Mouse (Mus musculus) bone marrow macrophage, adult 2 months (primary cell): ENCODE measurements around the gene Zfp626. TPM values are rescaled to one million over a fixed set of nuclear protein-coding genes. Genes with fewer than 3 reads are reported as not detected.
"Not testable (repeated sequence)": the region's sequence is repeated elsewhere in the genome, so short reads cannot be mapped to it uniquely, and the experiment has no call there.

Experiments
- H3K27ac ChIP-seq: 2 replicates; pipeline ENCODE4 v1.5.1; 2012; ENCODE audit warnings: low read depth, low read length; ENCODE audit not compliant: insufficient read depth
- H3K4me1 ChIP-seq: 2 replicates; pipeline ENCODE4 v1.6.1; 2012; ENCODE audit warnings: low read length; ENCODE audit not compliant: control insufficient read depth, insufficient read depth
- H3K4me3 ChIP-seq: 2 replicates; pipeline ENCODE4 v1.5.1; 2012; ENCODE audit warnings: mild to moderate bottlenecking, low read length, moderate library complexity; ENCODE audit not compliant: insufficient read depth
- CTCF ChIP-seq: IDR thresholded peaks from 2 replicates; pipeline ENCODE4 v1.5.1; 2012; ENCODE audit warnings: low read depth, mild to moderate bottlenecking, low read length, moderate library complexity
- POLR2A ChIP-seq: IDR thresholded peaks from 2 replicates; pipeline ENCODE4 v1.6.1; 2012; ENCODE audit warnings: mild to moderate bottlenecking, low read depth, low read length, borderline replicate concordance
- polyA plus RNA-seq: library from polyadenylated mRNA; stranded (reverse); fragments of >200 nt; gene quantifications from 2 replicates; pipeline ENCODE4 v1.2.4, GENCODE M21; 2012; ENCODE audit not compliant: missing spikeins, insufficient read depth, insufficient read length

Zfp626 gene
- polyA plus RNA-seq: 8.5 and 9.0 TPM in 2 replicates

DNA sequence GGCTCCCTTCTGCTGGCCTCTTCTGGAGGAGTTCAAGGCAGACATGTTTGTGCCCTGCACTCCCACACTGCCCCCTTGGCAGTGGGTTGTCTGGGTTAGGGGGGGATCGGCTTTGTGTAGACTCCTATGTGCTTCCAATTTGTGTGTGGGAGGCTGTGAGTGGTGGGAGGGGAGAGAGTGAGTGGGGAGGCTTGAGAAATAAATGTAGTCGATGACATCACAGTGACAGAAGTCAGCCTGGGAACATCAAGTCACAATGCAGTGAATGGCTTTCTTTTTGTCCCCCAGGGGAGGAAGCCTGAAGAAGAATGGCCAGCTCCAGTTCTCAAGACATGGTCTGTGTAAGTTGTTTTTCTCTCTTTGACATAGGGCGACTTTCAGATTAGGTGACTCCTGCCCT is at the start of gene Zfp626:
Gene Zfp626 (plus strand): TSS at position 301 of the 400 bp plus-strand sequence.
- H3K4me1 ChIP-seq, H3K27ac ChIP-seq, H3K4me3 ChIP-seq: not testable (repeated sequence)

DNA sequence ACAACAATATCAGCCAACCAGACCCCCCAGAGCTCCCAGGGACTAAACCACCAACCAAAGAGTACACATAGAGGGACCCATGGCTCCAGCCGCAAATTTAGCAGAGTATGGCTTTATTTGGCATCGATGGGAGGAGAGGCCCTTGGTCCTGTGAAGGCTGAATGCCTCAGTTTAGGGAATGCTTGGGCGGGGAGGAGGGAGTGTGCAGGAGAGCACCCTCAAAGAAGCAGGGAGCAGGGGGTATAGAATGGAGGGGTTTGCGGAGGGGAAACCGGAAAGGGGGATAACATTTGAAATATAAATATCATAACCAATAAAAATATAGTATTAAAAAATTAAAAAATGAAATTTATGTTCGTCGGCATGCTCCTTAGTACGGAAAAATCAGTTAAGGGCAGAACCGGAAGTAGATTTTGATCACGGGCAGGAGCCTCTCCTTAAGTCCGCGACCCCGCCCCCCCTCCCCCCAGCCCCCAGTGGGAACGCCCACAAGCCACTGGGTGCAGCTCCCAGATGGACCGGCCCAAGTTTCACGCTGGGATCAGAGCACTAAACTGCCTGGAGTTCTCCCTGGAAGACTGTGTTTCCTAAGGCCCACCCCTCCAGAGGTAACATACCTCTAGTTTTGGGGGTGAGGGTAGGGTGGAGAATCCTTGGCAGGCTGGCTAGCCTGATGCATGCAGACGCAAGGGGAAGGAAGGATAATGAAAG is 41.7 kb upstream of the Zfp626 start:
- Histone ChIP-seq H3K4me1 (no peaks in the 10 kb centered on the region), H3K4me3 (no peak overlapping the region), H3K27ac (no peak overlapping the region)
- TF ChIP-seq POLR2A: no peak
- no peak for TF ChIP-seq CTCF

- no peak for TF ChIP-seq CTCF
- TF ChIP-seq POLR2A: no peak
- Histone ChIP-seq H3K4me3 (no peak overlapping the region), H3K4me1 (no peaks in the 10 kb centered on the region), H3K27ac (no peak overlapping the region)
Measured at GRCm38 (mm10) chr7:27789306-27789705, 17.7 kb upstream of the Zfp626 start.

DNA sequence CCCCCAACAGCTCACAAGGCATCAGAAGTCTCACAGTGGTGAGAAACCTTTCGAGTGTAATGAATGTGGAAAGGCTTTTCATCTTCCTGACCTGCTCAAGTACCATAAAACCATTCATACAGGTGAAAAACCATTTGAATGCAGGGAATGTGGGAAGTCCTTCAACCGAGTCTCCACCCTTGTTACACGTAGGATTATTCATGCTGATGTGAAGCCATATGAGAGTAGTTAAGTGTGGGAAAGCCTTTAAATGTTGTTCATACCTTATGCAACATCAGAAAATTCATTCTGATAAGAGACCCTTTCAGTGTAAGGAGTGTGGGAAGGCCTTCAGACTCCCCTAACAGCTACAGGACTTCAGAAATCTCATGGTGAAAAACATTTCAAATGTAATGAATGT is 13.1 kb upstream of the Zfp626 start:
- H3K4me3 ChIP-seq, H3K27ac ChIP-seq, H3K4me1 ChIP-seq: not testable (repeated sequence)

DNA sequence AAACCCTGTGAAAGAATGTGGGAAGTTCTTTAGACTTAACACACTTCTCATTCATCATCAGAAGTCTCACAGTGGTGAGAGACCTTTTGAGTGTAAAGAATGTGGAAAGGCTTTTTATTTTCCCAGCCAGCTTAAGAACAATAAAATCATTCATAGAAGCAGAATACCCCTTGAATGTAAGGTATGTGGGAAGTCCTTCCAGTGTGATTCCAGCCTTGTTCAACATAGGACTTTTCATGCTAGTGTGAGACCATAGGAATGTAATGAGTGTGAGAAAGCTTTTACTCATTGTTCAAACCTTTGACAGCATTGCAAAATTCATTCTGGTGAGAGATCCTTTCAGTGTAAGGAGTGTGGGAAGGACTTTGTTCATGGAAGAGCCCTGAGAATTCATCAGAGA is 12.4 kb upstream of the Zfp626 start:
- TF ChIP-seq POLR2A: no peak
- Histone ChIP-seq H3K4me3 (no peak overlapping the region), H3K4me1 (no peaks in the 10 kb centered on the region), H3K27ac (no peak overlapping the region)

DNA sequence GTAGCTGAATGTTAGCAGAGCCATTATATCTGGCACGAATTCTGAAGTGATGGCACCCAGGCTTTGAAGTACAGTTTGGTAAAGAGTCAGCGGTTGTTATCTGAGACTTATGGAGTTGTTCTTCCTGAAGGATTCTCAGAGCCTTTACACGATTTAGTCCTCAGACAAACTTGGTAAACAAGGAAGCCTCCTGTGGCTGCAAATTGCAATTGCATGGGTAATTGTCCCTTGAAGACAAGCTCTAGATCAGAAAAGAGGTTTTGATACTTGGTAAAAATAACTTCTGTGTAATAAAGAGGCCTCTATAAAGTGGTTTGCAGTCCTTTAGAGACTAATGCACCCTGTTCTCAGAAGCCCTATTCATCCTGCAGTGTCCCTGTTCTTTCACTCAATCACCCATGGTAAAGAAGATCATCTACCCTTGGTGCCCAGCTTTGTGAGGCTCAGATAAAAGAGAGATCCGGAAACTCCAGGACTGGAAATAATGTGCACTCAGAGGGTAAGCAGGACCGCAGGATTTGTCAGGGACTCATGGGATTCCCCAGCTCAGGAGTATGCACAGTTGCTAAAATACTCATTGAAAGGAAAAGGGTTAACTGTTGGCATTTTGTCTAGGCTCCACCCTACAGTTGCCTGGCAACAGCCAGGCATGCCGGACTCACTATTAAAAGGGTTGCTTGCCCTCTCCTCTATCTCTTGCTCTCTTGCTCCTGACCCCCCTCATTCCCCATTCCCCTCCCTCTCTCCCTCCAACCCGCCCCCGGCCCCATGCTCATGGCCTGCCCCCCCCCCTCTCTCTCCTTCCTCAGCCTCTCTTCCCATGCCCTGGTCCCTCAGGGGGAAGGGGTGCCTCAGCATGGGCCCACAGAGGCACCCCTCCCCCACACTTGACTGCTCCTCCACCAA is 8.8 kb upstream of the Zfp626 start:
- Histone ChIP-seq H3K27ac (no peak overlapping the region), H3K4me3 (no peak overlapping the region), H3K4me1 (no peaks in the 10 kb centered on the region)
- TF ChIP-seq POLR2A (no peak), CTCF (no peak)

DNA sequence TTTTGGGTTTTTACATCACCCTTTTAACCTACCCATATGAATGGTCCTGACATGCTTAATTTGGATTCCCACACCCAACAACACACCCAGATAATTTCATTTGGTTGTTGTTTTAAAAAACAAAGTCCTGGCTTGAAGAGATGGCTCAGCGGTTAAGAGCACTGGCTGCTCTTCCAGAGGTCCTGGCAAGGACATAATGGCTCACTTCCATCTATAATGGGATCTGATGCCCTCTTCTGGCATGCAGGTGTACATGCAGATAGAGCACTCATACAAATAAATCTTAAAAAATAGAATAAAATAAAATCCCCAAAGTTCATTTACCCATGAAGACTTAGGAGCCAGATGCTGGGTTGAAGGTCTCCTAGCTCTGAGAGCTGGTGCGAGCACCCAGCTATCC is 5.9 kb upstream of the Zfp626 start:
- H3K27ac ChIP-seq: no peak overlapping the region

DNA sequence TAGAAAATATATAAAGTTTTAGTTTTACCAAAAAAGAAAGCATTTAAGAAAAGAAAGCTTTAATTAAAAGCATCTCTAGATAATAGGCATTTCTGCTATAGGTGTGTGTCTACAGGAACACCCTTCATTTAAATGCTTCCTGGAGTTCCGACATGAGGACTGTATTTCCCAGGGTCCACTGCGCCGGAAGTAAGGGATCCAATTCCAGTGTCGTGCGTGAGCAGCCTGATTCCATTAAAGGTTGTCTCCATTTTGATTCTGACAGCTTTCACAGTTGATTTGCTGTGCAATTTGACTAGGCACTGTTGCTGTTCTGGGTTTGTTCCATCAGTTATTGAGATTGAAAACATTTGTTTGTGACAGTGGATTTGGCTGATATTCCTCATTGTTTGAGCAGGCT is 4.0 kb upstream of the Zfp626 start:
- Histone ChIP-seq H3K4me1 (0 out of 2 replicates have a peak, but pooled peaks cover 5% of the 10 kb centered on the region), H3K27ac (no peak overlapping the region), H3K4me3 (no peak overlapping the region)
- no peak for TF ChIP-seq CTCF
- TF ChIP-seq POLR2A: no peak

More for the DNA sequence above, 5.9 kb upstream of the Zfp626 start:
- TF ChIP-seq CTCF: no peak
- no peak for TF ChIP-seq POLR2A
- 0 out of 2 replicates have a peak, but pooled peaks cover 4% of the 10 kb centered on the region for H3K4me1 ChIP-seq
- no peak overlapping the region for H3K4me3 ChIP-seq

GRCm38 (mm10) chr7:27804297-27805030 is 2.5 kb upstream of the Zfp626 start:
- Histone ChIP-seq H3K4me3 (peak overlapping the region; percentile 94), H3K4me1 (0 out of 2 replicates have a peak, but pooled peaks cover 5% of the 10 kb centered on the region), H3K27ac (peak overlapping the region; percentile 21; the same call in 1 of the 2 replicates)
- TF ChIP-seq CTCF (no peak), POLR2A (peak; percentile 41; the same call in 1 of the 2 replicates)

DNA sequence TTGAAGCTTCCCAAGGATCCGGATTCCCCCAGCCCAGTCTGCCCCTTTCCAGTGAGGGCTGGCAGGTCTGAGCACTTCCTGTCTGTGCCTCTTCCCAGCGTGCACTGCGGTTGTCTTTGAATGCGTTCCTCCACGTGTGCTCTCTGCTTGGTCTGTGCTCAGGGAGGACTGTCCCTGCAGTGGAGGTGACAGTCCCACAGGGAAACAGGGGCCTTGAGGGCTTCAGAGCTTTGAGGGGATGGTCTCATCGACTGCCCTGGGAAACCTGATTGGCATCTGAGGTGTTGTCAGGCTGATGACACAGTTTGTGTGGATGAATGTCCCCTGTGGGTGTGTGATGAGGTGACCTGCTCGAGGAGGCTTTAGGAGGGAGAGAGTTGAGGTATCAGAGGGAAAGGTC is 309 bp downstream of the Zfp626 start:
- H3K27ac ChIP-seq, H3K4me3 ChIP-seq, H3K4me1 ChIP-seq: not testable (repeated sequence)
